Mouse (Mus musculus) layer of hippocampus, adult 9-11 months (tissue): ENCODE measurements around the gene Arl5c.
A peak's percentile ranks its signal among the peaks of the same experiment; 100 is the strongest.

Experiments used
- DNase-seq: peaks from one replicate; pipeline ENCODE4 v3.0.0; 2022

Arl5c gene

DNA sequence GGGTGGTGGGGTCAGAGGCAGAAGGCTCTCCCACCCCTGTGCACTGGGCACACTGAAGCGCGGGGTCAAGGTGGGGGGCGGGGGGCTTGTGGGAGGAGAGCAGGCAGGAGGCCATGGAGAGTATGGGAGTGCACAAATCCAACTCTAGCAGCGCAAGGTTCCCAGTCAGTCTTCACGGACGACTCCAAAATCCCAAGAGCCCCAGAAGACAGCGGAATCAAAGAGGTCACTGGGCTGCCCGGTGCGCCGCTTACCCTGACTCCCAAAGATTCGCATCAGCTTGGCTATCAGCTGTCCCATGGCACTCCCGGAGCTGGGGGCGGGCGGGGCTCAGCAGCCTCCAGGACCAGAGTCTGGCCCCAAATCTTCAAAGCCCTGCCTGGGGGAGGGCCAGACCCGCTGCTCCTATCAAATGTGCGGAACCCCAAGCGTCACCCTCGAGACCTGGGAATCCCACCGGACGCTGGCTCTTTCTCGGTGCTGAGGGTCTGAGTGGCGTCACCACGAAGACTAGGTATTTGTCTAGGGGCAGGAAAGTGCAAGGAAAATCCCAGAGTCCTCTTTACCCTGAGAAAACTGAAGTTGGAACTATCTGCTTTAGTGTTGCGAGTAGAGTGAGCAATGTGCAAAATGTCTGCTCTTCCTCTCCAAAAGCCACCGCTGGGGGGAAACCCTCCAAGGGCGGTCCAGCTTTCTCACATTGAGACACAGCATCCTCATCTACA lies at the start of gene Arl5c:
TSS of gene Arl5c (minus strand) at position 618 of the 725 bp plus-strand sequence.
- DNase-seq, result no peak

DNA sequence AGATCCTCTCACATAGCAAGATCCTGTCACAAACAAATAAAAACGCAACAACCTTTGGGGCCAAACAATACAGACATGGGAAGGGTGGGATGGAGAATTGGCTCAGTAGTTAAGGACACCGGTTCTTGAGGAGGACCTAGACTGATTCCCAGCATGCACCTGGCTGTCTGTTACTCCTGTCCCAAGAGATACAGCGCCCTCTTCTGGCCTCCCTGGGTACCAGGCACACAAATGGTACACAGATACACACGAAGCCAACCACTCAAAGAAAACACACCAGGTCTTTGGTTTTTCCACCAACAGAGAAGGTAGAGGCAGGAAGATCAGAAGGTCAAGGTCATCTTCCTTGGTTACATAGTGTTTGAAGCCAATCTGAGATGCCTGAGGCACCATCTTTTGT lies 49.6 kb upstream of the Arl5c start:
- DNase-seq, result no peak

DNA sequence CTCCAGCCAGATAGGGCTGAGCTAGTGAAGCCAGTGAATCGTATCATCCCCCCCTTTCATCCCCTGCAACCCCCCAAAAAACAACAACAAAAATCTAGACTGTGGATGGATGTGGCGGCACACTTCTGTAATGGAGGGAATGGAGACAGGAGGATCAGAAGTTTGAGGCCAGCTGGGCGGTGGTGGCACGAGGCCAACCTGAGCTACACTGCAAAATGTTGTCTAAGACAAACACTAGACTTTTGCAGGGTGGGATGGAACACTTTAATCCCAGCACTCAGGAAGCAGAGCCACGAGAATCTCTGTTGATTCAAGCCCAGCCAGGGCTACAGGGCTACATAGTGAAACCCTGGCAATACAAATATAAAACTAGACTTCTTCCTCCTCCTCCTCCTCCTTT lies 48.1 kb upstream of the Arl5c start:
- no peak for DNase-seq

DNA sequence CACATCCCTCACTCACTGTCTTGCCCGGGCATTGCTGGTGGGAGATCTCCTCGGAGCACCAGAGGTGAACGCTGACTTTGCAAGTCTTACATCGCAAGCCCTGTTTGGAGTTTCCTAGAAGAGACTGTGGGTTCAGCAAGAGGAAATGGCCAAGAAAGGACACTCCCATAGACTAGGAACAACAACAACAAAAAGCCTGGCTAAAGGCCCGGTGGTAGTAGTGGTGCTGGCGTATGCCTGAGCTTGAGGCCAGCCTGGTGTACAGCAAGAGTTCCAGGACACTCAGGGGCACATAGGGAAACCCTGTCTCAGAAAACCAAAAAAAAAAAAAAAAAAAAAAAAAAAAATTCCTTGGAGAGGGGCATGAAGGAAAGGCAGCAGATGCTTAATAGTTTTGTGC lies 46.8 kb upstream of the Arl5c start:
- no peak for DNase-seq

DNA sequence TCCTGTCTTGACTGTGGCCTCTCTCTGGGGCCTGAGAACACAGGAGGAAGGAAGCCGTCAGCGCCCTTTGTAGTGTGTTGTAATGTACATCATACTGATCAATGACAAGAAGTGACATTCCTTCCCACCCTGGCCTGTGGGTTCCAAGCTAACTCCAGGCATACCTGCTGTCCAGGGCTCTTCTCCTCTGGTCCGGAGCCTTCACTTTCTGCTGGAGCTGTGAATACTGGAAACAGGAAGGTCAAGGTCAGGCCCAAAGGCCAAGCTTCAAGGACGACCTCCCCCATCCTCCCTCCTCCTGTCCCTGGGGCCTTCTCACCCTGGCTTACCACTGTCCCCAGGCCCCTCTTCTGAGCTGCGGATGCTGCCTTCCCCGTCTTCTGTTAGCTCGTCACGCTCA lies 45.0 kb upstream of the Arl5c start:
- DNase-seq, result no peak

DNA sequence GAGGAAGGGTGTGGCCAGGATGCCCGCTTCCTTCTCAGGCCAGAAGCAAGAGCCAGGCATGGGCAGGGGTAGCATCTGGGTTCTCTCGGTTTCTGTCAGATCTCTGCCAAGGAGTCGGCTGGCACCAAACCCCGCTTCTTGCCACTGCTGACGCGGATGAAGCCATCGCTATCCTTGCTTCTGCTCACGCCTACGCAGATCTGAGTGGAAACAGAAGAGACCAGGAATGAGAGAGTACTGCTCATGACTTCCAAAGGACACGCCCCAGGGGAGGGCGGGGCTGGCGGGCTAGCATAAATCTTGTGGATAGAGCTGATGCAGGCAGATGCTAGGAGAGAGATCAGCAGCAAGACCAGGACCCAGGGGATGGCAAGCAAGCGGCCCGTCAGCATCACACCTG lies 41.9 kb upstream of the Arl5c start:
- DNase-seq, result no peak

DNA sequence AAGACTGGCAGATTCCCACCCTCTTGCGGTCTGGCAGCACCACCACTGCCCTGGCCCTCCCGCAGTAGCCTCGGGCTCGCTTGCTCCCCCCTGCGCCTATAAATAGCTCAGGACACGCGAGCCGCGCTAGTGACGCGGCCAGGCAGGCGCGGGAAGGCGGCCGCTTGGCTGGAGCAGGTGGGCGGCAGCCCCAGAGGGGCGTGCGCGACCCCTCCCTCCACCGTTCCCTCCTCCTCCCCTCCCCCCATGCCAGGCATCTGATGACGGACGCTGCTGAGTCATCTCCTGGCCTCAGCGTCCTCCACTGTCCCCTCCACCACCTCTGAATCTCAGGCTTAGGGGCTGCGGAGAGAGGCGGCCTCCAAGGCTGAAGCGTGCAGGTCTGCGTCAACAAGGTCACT lies 40.0 kb upstream of the Arl5c start:
- DNase-seq, result no peak

DNA sequence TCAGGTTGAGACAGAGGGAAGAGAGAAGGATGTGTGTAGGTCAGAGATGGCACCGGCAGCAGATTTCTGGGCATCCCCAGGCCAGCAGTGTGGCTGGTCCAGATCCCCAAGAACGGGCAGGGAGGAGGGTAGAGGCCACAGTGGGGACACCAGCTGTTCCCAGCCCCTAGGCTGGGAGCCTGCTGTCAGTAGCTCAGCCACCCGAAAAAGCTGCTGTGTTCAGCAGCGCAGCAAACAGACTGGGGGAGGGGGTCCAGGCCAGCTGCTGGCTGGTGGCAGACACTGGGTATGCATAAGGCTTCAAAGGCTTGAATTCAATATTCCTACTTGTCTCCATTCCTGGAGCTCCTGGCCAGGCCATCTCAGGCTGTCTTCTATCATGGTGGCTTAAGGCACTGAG lies 38.9 kb upstream of the Arl5c start:
- no peak for DNase-seq

DNA sequence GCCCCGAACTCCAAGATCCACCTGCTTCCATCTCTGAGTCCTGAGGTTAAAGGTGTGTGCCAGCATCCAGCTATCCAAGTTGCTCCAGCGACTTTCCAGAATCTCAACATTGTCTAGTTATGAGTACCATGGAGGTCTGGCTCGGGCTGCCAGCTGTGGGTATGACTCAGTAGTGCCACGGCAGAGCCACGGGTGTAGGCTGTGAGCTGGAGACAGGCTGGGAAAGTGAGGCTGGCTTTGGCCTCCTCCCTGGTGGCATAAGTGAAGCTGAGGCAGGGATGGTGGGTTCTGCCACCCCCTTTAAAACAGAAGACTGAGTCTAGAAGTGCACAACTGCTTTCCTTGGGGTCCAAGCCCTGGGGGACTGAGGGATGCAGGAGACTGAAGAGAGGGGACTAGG lies 38.1 kb upstream of the Arl5c start:
- DNase-seq, result no peak

DNA sequence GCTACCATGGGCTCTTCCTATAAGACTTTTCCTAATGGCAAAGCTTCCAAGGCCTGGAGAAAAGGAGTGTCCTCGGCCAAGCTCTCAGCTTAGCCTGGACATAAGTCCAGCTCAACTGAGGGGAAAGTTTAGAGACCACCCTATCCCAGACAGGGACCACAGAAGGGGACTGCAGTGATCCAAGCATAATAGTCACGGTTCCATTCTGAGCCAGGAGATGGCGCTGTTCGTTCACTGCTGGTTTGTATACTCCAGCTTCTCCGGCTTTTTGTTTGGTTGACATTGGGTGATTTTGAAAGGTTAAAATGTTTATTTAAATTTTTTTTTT lies 35.4 kb upstream of the Arl5c start:
- DNase-seq, result peak; percentile 53

DNA sequence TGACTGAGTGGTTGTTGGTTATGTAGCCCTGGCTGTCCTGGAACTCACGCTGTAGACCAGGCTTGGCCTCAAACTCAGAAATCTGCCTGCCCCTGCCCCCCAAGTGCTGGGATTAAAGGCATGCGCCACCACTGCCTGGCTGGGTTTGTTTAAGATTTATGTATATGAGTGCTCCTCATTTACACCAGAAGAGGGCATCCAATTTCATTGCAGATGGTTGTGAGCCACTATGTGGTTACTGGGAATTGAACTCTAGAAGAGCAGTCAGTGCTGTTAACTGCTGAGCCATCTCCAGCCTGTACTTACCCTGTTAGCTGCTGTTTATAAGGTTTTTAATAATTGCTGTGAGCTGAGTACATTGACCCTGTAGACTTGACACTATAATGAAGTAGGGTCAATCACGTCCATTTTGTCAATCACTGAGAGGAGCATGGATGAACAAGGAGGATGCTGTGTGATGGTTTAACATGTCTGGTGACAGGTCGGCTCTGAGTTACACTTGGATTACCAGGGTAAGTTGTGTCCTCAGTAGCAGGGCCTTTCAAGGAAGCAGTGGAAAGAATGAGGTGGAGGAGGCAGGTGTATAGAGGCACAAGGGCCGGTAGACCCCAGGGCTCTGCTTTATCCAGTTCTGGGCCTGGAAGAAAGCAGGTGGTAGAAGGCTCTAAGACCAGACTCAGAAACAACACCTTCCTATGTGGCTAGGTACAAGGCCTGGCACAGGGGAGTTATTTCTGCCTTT lies 34.9 kb upstream of the Arl5c start:
- no peak for DNase-seq

DNA sequence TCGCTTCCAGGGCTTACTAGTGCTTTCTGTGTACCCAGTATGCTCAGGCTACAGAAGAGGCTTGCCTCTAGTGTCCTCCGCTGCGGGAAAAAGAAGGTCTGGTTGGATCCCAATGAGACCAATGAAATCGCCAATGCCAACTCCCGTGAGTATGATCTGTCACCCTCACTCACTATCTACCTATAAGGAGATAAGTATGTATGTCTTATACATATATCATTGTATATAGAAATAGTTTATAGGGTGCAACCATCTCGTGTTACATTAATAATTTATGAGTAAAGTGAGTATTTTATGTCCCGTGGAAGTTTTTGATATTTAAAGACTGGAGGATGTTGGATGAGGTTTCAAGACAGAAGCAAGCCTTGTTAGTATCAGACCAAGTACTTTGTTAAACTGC lies 31.8 kb upstream of the Arl5c start:
- no peak for DNase-seq

DNA sequence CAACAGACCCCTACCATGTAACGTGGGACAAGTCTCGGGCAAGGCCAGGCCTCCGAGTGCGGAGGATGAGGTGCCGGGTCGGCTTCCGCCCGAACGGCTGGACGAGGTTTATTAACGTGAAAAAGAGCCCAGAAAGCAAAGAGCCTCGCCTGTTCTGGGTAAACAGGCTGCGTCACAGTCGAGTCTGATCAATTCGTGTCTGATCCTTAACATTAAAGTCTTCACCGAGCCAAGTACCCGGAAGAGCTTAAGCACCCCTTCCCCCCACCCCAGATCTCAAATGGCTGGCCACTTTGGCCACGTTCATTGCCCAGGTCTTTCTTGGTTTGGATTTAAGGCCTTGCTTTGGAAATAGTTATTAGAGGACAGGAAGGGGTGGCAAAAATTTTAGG lies 31.3 kb upstream of the Arl5c start:
- DNase-seq, result no peak

DNA sequence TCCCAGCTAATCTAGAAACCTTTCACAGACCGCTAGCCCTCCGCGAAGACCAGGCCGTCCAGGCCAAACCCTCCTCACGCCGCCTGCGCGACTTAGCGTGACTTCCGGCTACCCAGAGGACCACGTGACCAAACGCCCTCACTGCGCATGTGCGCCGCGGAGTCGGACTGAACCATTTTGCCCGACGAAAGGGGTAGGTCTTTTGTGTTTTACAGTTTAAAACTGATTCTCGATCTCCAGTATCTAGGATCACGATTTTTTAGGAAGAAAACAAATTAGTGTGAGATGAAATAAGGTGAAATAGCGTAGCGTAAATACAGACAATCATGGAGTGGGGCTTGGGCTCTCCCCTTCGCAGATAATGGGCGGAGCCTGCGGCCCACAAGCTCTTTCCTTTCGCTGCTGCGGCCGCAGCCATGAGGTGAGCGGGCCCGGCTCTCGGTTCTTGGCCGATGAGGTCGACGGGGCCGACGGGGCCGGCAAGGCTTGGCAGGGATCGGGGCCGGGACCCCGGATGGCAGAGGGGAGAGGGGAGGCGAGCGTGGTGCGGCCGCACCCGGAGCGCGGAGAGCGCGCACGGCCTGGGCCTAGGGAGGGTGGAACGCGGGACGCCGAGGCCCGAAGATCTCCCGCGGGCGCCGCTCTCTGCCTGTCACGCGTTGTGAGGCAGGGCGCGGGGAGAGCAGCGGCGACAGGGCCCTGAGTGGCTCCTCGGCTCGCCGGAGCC lies 30.8 kb upstream of the Arl5c start, which contains the start of gene Rpl19:
TSS of gene Rpl19 (plus strand) at position 141 of the 727 bp plus-strand sequence.
- DNase-seq, result peak; percentile 91

DNA sequence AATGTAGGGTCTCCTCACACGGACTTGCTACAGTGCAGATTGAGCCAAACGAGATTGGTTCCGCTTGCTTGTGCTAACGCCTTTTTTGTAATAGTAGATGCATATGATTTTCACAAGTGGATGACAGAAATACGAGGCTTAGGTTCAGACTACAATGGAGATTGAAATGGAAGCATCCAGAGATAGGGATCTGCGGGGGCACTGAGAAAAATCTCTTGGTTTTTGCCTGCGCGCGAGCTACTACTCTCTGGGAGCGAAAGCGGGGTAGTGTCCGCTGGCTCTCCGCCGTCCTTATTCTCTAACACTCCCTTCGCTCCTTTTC lies 30.2 kb upstream of the Arl5c start:
- no peak for DNase-seq

DNA sequence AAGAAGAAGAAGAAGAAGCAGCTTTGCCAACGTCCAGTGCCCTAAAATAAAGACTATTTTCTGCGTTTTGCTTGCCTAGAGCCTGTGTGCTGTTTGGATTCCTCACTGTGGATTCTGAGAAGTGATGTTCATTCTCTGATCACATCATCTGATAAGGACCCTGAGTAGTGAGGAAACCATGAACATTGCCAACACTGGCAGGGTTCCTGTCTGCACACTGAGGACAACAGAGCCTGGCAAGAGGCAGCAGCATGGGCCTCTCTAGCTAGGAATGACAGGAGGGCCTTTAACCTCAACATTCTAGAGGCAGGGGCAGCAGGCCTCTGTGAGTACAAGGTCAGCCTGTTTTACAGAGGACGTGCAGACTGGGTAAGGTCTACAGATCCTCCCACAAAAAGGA lies 28.5 kb upstream of the Arl5c start:
- no peak for DNase-seq

DNA sequence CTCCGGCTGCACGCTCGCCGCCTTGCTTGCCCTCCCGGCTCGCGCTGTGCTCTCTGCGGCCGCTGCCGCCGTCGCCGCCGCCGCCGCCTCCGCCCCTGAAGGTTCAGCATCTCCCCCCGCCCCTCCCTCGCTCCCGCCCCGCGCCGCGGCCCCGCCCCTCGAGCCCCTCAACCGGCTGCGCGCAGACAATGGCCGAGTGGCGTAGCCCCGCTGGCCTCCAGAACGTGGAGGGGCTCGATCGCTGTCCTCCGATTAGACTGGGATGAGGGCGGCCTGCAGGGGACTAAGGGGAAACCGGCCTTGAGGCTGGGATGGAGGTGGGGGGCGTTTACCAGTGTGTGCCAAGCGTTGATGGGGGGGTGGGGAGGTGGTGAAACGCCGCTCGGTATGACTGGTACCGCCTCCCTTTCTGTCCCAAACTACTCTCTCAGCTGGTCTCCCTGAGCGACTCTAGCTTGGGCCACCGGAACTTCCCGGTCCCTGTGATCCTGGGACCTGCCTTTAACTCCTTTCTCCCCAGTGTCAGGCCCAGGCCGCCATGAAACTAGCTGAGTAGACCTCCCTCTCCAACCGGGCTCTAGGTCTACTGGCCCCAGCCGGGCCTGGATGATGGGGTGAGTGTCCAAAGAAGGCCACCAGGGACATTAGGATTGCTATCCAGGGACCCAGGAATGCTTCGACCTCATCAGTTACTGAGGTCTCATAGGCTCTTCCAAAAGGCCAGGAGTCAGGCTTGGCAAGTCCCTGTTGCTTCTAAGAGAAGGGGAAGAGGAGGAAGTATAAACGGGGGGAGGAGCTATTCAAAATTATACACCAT lies 26.8 kb upstream of the Arl5c start, which contains the start of gene Cacnb1:
TSS of gene Cacnb1 (minus strand) at position 480 of the 817 bp plus-strand sequence.
- DNase-seq, result no peak

DNA sequence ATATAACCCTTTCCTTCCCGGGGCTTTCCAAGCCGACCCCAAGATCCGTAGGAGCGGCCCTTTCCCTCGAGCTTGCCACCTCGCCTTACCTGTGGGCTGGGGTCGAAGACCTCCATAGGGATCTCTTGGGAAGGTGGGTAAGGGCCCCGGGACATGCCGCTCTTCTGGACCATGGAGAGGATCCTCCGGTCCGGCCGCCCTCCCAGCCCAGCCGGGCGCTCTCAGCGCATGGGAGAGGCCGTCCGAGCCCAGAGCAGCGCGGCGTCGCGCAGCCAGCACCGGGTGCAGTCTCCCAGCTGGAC lies 26.2 kb upstream of the Arl5c start:
- no peak for DNase-seq

DNA sequence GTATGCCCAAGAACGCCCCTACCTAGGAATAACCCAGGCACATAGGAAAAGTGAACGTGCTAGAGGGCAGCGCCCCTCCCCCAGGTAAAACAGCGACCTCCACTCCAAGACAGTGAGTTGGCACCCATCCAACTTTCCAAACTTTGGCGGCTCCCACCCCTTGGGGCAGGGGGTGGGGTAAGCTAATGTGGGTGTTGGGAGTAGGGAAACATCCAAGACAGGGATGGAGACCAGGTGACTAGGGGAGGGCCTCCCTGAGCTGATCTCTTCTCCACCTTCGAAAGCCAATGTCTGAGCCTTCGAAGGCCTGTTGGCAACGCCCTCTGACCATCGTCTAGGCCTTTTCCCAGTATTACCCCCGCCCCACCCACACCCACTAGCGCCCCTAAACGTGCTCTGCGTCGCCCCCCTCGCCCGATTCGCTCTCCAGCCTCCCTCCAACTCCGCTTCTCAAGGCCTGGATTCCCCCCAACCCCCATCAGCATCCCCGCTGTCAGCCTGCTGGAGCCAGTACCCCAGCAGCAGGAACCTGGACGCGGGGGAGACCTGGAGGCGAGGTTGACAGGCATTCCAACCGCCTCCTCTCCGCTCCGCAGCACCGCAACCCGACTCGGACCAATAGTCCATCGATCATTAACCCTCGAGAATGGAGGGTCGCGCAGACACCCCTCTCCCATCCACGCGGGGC lies 25.7 kb upstream of the Arl5c start:
- DNase-seq, result no peak

DNA sequence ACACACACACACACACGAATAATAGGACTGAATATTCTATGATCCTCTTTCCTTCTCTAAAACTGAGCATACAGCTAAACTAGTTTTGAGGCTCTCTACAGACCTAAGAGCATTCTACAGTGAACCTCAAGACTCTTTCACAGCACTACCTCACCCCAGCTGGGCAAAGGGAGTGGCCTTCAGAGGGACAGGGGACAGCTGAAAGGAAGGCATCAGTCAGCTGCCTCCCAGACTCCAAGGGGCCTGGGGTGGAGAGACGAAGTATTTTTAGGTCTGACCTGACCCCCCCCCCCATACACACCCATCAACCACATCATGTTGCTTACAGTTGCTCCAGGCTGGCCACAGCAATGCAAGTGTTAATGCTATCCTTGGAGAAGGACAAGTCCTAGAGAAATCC lies 25.1 kb upstream of the Arl5c start:
- no peak for DNase-seq

DNA sequence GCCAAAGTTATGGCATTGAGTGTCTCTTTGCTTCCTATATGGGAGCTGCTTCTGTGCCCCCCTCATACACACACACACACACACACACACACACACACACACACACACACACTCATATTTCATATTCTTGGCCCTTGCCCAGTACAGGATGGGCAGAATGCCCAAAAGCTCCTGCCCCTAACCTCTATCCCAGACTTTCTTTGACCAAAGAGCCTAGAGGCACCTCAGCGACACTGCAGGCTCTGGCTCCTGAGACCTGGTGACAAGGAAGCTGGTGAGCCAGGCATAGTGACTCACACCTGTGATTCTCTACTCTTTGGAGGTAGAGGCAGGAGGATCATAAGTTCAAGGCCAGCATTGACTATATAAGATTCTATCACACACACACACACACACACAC lies 24.7 kb upstream of the Arl5c start:
- no peak for DNase-seq

DNA sequence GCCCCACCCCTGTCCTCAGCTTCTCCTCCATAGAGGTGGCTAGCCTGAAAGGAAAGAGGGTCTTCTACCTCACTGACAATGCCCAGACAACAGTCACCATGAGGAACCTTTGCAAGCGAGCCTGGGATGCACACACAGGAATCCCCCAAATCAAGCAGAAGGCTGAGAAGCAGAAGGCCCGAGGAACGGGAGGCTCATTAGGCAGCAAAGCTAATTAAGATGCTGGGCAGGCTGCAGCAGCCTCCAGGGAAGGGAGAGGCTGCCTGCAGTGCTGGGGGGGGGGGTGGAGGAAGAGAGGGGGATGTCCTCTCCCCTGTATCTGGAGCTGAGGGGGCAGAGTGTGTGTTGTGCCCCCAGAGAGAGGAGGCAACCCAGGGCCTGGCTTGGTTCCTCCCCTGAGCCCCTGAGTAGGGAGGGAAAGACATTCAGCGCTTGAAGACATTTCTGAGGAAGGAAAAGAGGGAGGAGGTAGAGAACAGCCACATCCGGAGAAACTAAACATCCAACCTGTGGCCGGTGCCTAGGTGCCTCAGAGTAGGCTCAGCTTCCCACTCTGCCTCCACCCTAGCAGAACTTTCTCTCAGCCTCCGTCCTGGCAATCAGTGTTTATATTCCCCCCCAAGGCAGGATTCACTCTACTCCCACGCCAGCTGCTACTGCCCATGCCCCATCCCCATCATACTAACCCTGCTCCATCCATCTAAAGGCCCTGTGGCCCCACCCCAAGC lies 24.1 kb upstream of the Arl5c start:
- DNase-seq, result no peak
